Mouse (Mus musculus) liver, adult (tissue): ENCODE data around the gene Adam15.

Experiments
- GATA4 ChIP-seq: IDR thresholded peaks from 2 replicates; pipeline ENCODE4 v1.6.1; 2014; ENCODE audit warnings: mild to moderate bottlenecking, low read length; ENCODE audit not compliant: insufficient replicate concordance

Adam15 gene

GRCm38 (mm10) chr3:89377831-89378230 is 28.0 kb upstream of the Adam15 start:
- no peak for TF ChIP-seq GATA4

GRCm38 (mm10) chr3:89373581-89374231 is 23.9 kb upstream of the Adam15 start:
- no peak for TF ChIP-seq GATA4

GRCm38 (mm10) chr3:89367338-89367737 is 17.5 kb upstream of the Adam15 start:
- TF ChIP-seq GATA4: no peak

DNA sequence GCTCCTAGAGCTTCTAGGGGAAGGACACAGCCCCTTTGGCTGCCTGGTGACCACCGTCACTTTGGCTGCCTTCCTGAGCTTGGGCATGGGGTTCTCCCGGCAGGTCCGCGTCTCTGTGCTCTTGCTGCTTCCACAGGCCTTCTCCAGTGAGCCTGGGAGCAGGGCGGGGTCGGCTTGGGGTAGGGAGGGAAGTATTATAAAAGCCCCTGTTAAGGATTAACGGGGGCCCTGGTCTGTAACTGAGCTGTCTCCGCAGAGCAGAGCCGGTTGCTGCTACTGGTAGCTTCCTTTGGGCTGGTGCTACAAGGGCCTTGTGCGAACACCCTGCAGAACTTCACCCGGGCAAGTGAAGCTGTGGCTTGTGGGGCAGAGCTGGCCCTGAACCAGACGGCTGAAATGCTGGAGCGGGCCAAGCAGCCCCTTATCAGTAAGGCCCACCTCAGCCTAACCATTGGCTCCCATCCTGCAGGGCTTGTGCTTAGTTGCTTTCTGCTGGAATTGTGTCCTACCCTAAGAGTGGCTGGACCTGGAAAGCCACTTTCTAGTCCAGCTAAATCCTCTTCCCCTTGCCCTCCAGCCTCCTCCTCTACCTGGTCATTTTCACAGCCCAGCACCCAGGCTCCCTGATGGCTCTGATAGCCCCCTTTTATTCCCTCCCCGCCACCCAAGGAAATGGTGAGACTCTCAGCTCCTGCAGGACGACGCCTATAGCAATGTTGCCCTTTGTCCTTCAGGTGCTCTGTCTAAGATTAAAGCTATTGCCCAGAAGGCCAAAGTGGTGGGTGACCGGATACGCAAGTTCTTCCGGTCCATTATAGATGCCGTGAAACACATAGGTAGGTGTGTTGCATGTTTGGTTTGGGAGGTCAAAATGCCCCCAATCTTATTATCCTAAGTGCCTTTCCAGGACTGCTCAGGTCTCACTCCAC is 16.0 kb upstream of the Adam15 start:
- TF ChIP-seq GATA4: no peak

- no peak for TF ChIP-seq GATA4
Observed at GRCm38 (mm10) chr3:89365153-89365485, 15.3 kb upstream of the Adam15 start, which contains the start of gene Dcst1. Dcst1 (minus strand) TSS chr3:89365253.

- no peak for TF ChIP-seq GATA4
Observed at GRCm38 (mm10) chr3:89364631-89365030, 14.8 kb upstream of the Adam15 start.

DNA sequence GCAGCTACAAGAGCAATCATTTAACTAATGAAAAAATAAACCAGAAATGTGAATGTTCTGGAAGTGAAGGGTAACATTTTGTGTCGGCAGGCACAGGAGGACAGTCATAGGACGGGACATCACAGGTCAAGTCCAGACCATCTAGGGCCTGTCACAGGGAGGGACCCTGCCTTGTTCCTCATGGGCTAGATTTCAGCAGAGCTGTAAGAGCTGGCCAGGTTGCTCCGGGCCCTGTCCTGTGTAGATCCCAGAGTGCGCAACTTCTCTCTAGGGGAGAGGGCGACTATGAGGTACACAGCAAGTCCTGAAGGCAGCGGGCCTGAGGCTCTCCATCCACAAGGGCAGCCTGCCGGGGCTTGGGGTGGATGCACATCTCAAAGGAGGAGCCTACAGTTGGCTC is 11.9 kb upstream of the Adam15 start, which contains the start of gene Dcst2:
Dcst2 (plus strand) TSS at position 301 of the 400 bp plus-strand sequence.
- TF ChIP-seq GATA4: no peak

DNA sequence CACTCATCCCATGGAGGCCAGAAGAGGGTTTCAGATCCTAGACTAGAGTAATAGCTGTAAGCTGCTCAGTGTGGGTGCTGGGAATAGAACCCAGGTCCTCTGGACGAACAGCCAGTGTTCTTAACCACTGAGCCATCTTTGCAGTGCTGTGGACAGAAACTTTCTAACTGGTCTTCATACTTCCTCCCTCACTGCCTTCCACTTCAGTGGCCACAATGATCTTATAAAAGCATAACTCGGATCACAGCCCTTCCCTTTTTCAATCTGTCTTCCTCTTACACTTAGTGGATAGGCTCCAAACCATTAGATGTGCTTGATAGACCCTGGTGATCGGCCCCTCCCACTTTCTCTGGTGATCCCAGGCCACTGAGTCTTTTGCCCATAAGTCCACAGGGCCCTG is 10.4 kb upstream of the Adam15 start:
- no peak for TF ChIP-seq GATA4

DNA sequence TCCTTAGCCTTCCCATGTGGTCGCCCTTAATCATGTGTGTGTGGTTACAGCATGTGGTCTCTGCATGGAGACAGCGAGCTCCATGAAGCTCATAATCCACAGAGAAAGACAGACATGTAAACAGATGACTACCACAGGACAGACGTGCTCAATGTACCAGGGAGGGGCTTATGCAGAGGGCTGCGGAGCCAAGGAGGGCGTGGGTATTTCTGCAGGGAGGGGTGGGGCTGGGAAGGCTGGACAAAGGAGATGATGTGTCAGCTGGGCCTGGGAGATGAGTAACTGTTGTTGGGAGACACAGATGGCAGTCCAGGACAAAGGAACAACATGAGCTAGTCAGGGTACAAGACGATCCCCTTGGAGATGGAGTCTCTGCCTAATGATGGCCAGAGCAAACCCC is 9.8 kb upstream of the Adam15 start:
- TF ChIP-seq GATA4: no peak

DNA sequence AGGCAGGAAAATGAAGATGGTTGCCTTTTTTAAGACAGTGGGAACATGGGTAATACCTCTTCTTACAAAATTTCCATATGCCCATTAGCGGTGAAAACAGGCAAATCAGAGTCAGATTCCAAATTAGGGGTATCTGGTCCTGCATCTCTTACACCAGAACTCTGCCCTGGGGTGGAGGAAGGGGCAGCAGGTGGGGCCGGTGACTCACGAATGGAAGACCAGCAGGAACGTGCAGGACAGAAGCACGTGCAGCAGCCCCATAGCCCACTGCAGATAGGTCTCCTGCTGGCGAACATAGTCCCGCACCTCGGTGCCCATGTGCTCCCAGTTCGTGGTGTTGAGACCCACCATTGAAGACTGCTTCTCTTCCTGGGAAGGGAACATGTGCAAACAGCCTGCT is 6.2 kb upstream of the Adam15 start:
- TF ChIP-seq GATA4: no peak

DNA sequence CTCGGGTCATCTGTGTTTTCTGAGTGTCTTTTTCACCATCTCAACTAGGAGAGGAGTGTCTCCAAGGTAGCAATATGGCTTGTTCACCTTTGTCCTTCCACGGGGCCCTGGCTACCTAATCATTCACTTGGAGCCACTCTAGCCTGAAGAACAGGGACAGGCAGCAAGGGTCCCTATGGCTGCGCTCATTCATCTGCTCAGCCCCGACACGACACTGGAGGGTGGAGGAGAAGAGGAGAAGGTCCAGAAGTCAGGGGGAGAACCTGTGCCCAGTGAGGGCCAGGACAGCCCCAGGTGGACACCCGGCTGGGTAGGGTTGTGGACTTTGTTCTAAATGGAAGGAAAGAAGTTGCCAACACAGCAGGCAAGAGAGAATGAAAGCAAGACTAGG is 5.7 kb upstream of the Adam15 start:
- no peak for TF ChIP-seq GATA4

- no peak for TF ChIP-seq GATA4
Observed at GRCm38 (mm10) chr3:89354816-89355511, 5.2 kb upstream of the Adam15 start.

DNA sequence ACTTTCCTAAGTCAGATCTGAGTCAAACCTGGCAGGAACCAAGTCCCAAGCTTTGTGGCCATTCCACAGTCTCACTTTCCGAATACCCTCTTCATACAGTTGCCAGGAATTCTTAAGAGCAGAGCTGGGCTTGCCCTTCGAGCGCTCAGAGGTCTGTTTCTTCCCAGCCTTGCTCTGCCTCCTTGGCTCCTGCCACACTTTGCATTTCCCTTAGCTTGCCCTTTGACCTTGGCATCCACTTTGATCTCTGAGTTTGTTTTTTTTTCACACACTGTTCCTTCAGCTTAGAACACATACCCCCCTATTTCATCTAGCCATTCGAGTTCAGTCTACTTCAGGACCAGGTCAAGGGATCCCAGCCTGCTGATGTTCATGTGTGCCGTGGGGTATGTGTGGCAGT is 1.5 kb upstream of the Adam15 start:
- TF ChIP-seq GATA4: no peak

GRCm38 (mm10) chr3:89348911-89349868 is 606 bp downstream of the Adam15 start:
- no peak for TF ChIP-seq GATA4

DNA sequence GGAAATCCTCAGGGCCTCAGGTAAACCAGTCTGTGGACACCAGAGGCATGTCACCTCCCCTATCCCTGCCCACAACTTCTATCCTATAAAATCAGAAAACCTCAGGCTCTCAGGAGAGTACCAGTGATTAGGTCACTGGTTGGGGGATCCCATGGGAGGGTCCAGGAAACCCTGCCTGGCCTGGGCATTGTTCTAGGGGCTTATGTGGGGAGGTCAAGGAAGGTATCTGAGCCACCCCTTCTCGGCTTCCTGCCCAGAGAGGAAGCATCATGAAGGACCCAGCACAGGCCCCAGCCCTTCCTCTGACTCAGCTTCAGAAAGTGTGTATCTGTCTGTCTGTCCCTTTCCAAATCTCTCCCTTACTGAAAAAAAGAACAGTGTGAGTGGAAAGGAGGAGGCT is 1.9 kb downstream of the Adam15 start:
- TF ChIP-seq GATA4: no peak
